Mouse (Mus musculus): Measurements from ENCODE around the gene Arhgef28. TPM values are rescaled to one million over a fixed set of nuclear protein-coding genes. Genes with fewer than 3 reads are reported as not detected.
"Not testable (repeated sequence)": the region's sequence is repeated elsewhere in the genome, so short reads cannot be mapped to it uniquely, and the experiment has no call there.

Arhgef28 gene
- polyA plus RNA-seq, 1 experiment from 2014 or later = 16.7 TPM

DNA sequence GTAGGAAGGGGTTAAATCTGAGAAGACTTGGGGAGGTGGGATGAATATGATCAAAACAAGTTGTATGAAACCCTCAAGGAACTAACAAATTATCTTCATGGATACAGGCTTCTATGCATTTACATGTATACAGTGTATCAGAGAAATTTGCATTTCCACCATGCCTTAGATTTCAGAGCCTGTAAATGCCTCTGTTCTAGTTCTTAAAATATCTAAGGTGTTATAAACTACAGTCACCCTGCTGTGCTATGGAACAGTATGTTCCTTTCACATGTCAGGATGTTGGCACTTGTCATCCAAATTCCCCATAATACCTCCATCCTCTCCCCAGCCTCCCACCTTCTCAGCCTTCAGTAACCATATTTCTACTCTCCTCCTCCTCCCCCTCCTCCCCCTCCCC lies 168.5 kb downstream of the Arhgef28 start:
- Histone ChIP-seq H3K9me3 (replicated peaks) (no peaks in the 10 kb centered on the region), H3K4me3 (no peak overlapping the region), H3K4me1 (no peaks in the 10 kb centered on the region), H3K4me2 (replicated peaks) (no peak overlapping the region), H3K27ac (no peak overlapping the region), H3K9ac (no peak overlapping the region), H3K27me3 (no peaks in the 10 kb centered on the region), H3K36me3 (no peaks in the 10 kb centered on the region)
- ATAC-seq (ENCODE audit: low FRiP score) = no peak

DNA sequence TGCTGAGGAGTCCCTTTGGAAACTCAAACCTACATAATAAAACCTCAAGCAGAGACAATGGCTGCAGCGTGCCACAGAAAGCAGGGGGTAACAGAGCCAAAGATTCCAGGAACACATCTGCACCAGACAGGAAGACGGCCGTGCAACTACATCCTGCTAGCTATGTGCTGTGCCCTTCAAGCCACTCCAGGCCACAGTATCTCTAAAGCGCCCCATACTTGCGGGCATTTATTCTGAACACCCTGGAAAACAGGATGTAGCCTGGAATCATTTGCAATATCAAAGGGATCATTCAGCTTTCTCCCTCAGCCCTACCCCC lies 174.6 kb downstream of the Arhgef28 start:
- Histone ChIP-seq H3K4me1 (peaks cover 5% of the 10 kb centered on the region), H3K27ac (no peak overlapping the region), H3K27me3 (no peaks in the 10 kb centered on the region), H3K36me3 (no peaks in the 10 kb centered on the region), H3K9me3 (replicated peaks) (no peaks in the 10 kb centered on the region), H3K4me3 (peak overlapping the region; percentile 18; the same call in 1 of the 2 replicates), H3K9ac (peak overlapping the region; percentile 32; the same call in 1 of the 2 replicates), H3K4me2 (replicated peaks) (peak overlapping the region; percentile 43)
- ATAC-seq (ENCODE audit: low FRiP score) = 0 out of 2 replicates have a peak, but pooled peaks have one; percentile 42
- WGBS = 22% methylated on average over 5 of the region's 5 CpGs

DNA sequence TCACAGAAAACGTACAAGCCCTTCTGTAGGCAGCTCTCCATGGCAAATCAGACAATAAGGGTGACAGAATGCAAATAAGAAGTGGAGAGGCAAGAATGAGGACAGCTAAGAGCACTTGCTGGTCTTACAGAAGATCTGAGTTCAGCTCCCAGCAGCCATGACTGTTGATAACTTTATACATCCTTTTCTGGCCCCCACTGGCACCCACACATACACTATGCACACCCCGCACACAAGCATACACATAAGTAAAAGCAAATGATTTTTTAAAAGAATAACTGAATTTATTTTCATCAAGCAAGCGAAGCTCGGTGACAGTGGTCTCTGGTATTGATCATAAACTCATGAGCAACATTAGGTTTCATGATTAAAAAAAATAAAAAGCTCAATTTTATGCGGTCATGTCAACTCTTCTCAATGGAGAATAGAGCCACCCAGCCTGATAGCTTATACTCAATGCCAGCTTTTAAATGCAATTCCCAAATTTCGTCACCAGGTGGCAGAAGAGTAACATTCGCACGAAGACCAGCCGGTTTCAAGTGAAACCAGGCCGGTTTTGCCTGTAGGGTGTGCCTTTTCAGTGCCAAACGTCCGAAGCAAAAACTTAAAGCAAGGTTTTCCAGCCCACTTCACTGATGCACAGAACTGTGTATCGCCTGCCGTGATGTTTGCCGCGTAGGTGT lies 175.1 kb downstream of the Arhgef28 start:
- peak; percentile 68 for ATAC-seq (ENCODE audit: low FRiP score)
- Histone ChIP-seq H3K9me3 (replicated peaks) (no peaks in the 10 kb centered on the region), H3K4me2 (replicated peaks) (peak overlapping the region; percentile 43), H3K9ac (peak overlapping the region; percentile 32; the same call in 1 of the 2 replicates), H3K27ac (no peak overlapping the region), H3K4me3 (peak overlapping the region; percentile 18; the same call in 1 of the 2 replicates), H3K4me1 (peaks cover 5% of the 10 kb centered on the region), H3K27me3 (no peaks in the 10 kb centered on the region), H3K36me3 (no peaks in the 10 kb centered on the region)
- 13% methylated on average over 16 of the region's 16 CpGs for WGBS

DNA sequence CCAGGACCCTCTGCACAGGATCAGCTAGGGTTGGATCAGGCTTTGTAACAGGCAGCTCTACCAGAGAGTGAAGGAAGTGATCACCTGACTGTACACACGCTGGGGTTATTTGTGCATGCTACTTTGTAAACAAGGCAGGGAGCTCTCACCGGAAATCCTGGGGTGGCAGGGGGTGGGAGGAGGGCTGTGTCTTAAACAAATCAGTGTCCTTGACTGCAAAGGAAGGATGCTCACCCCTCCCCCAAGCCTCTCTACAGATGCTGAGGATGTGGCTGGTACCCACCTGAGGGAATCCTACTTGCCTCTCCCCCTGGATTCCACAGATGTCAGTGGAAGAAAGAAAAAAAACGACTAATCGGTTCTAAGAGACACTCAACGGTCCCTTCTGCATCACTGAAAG lies 176.2 kb downstream of the Arhgef28 start:
- no peak overlapping the region for H3K9ac ChIP-seq
- H3K4me2 ChIP-seq (replicated peaks) = no peak overlapping the region
- no peaks in the 10 kb centered on the region for H3K27me3 ChIP-seq
- no peak for ATAC-seq (ENCODE audit: low FRiP score)
- peaks cover 5% of the 10 kb centered on the region for H3K4me1 ChIP-seq
- no peaks in the 10 kb centered on the region for H3K9me3 ChIP-seq (replicated peaks)
- no peaks in the 10 kb centered on the region for H3K36me3 ChIP-seq
- no peak overlapping the region for H3K4me3 ChIP-seq
- 14% methylated on average over 5 of the region's 5 CpGs for WGBS
- H3K27ac ChIP-seq = no peak overlapping the region

DNA sequence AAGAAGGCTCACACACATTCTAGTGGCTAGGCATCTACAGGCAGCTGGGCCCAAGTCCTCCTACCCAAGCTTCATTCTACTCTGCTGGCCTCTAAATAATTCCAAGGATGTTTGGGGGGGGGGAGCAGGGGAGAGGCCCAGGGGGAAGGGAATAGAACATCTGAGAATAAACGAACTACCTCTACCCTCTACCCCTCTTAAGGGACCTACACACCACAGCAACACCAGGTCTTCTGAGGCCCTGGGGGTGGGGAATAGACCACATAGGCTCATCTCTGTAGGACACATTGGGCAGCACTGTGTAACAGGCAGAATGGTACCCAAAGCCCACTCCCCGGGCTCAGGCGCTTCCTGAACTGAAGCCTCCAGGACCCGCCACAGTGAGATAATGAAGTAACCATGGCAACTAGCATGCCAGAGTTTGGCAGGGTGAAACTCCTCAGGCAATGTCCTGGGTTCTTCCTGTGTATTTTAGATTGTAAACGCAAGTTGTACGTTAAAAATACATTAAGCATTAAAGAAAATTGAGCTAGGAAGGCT lies 177.5 kb downstream of the Arhgef28 start:
- 33% methylated on average over 6 of the region's 6 CpGs for WGBS
- H3K4me1 ChIP-seq = peaks cover 5% of the 10 kb centered on the region
- H3K9me3 ChIP-seq (replicated peaks) = no peaks in the 10 kb centered on the region
- H3K4me2 ChIP-seq (replicated peaks) = no peak overlapping the region
- H3K27ac ChIP-seq = no peak overlapping the region
- no peaks in the 10 kb centered on the region for H3K27me3 ChIP-seq
- H3K4me3 ChIP-seq = no peak overlapping the region
- H3K9ac ChIP-seq = no peak overlapping the region
- no peak for ATAC-seq (ENCODE audit: low FRiP score)
- no peaks in the 10 kb centered on the region for H3K36me3 ChIP-seq

DNA sequence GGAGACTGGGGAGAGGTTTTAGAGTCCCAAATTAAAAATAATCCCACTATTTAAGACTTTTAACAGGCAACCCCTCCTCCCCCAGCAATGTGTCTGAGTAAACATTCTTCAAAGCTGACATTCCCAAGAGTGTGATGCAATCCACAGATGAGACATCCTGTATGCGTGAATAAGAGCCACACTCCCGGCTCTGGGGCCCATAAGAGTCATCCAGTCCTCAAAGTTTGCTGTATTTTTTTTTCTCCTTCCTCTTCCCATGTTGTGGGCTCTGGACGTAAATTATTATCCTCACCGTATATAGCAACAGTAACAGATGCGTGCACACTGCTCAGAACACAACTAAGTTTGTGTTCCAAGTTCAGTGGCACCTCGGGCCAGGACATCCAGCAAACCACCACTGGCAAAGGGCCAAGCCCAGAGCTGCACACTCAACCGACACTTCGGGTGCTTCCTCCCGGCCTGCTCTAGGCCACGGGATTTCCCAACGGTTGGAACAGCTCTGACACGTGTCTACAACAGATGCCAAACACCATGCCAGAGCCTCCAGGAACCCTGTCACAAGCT lies 178.5 kb downstream of the Arhgef28 start:
- ATAC-seq (ENCODE audit: low FRiP score) = no peak
- Histone ChIP-seq H3K27ac (no peak overlapping the region), H3K27me3 (no peaks in the 10 kb centered on the region), H3K4me2 (replicated peaks) (no peak overlapping the region), H3K9ac (no peak overlapping the region), H3K4me1 (peaks cover 5% of the 10 kb centered on the region), H3K9me3 (replicated peaks) (no peaks in the 10 kb centered on the region), H3K4me3 (no peak overlapping the region), H3K36me3 (no peaks in the 10 kb centered on the region)
- WGBS = 86% methylated on average over 12 of the region's 12 CpGs

DNA sequence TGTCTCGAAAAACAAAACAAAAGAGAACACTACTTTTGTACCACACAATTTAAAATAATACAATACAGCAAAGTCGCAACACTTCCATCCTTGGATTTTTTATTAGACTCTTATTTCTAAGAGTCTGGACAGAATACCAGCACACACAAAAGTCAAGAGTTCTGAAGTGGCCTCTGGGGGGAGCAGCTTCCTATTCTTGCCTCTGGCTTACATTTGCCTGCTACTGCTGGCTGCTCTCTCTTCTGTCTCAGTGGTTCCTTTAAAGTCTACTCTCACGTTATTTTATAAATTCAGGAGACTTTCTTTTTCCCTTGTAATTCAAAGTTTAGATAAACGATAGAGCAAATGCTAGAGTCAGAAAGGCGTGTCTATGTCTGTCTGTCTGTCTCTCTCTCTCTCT lies 179.1 kb downstream of the Arhgef28 start:
- Histone ChIP-seq H3K36me3 (no peaks in the 10 kb centered on the region), H3K9me3 (replicated peaks) (no peaks in the 10 kb centered on the region), H3K4me3 (no peak overlapping the region), H3K27ac (no peak overlapping the region), H3K9ac (no peak overlapping the region), H3K27me3 (no peaks in the 10 kb centered on the region), H3K4me1 (peaks cover 5% of the 10 kb centered on the region), H3K4me2 (replicated peaks) (no peak overlapping the region)
- no peak for ATAC-seq (ENCODE audit: low FRiP score)
- 81% methylated on average over 5 of the region's 5 CpGs for WGBS

DNA sequence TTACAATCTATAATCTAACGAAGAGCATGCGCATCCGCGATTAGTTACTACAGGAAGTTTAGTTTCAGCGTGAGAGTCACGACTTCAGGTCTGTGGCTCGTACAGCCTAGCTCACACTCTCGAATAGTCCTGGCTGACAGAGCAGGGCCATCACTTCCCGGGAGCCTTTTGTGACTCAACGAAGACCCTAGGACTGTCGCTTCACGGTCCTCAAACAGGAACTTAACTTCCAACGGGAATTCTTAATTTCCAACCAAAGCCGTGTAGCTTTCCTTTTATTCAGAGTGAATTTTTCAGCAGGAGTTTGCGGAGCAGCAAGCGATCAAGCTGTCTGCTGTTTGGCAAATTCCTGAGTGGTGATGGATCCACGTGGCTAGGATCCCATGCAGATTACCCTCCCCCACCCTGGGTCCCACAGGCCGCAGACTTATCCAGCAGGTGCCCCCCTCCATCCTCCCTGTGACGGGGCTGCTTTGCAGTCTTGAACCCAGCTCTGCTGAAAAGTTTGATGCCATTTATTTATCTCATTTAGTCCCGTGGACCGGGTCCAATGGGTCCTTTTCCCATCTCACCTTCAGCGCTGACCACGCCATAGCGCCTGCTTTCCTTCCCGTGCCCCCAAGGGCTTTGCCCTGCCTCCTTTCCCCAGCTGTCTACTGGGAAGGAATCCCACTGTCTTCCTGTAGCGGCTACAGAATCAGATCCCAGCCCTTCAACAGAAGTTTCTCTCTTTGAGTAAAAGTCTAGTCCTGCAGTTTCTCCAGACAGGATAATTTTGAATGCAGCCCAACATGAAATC lies 180.3 kb downstream of the Arhgef28 start:
- Histone ChIP-seq H3K4me2 (replicated peaks) (no peak overlapping the region), H3K36me3 (no peaks in the 10 kb centered on the region), H3K27me3 (no peaks in the 10 kb centered on the region), H3K9me3 (replicated peaks) (no peaks in the 10 kb centered on the region), H3K9ac (no peak overlapping the region), H3K27ac (no peak overlapping the region), H3K4me1 (peaks cover 5% of the 10 kb centered on the region), H3K4me3 (no peak overlapping the region)
- 71% methylated on average over 26 of the region's 26 CpGs for WGBS
- ATAC-seq (ENCODE audit: low FRiP score) = no peak

DNA sequence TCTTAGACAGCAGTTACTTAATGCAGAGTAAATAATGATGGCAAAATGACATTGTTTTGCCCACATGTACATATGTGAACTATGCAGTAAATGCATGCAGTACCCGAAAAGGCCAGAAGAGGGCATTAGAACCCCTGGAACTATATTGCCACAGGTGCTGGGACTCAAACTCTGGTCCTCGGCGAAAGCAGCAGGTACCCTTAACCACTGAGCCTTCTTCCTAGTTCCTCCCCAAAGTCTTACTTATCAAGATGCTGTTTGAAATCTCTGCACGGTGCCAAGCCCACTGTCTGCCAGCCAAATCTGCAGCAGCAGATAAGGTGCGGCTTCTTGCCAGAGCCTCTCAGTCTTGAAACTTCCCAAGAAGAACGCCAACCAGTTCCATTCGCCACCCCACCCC lies 181.1 kb downstream of the Arhgef28 start:
- no peak overlapping the region for H3K4me2 ChIP-seq (replicated peaks)
- no peaks in the 10 kb centered on the region for H3K27me3 ChIP-seq
- no peak overlapping the region for H3K4me3 ChIP-seq
- no peaks in the 10 kb centered on the region for H3K36me3 ChIP-seq
- no peaks in the 10 kb centered on the region for H3K9me3 ChIP-seq (replicated peaks)
- no peak overlapping the region for H3K9ac ChIP-seq
- no peak overlapping the region for H3K27ac ChIP-seq
- 82% methylated on average over 7 of the region's 7 CpGs for WGBS
- peaks cover 5% of the 10 kb centered on the region for H3K4me1 ChIP-seq
- ATAC-seq (ENCODE audit: low FRiP score) = no peak

DNA sequence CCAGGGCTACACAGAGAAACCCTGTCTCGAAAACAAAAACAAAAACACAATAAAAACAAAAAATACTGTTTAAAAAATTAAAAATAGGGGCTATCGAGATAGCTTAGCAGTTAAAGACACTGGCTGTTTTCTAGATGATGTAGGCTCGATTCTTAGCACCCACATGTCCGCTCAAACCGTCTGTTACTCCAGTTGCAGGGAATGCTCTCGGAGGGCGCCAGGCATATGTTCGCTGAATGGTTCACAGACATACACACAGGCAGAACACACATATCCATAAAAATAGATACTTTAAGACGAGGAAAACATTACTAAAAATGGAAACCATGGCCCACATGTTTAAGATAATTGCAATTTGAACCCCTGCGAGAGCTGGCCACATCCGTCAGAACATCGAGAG lies 181.6 kb downstream of the Arhgef28 start:
- Histone ChIP-seq H3K4me2 (replicated peaks) (no peak overlapping the region), H3K9ac (no peak overlapping the region), H3K4me1 (peaks cover 5% of the 10 kb centered on the region), H3K36me3 (no peaks in the 10 kb centered on the region), H3K27ac (no peak overlapping the region), H3K27me3 (no peaks in the 10 kb centered on the region), H3K9me3 (replicated peaks) (no peaks in the 10 kb centered on the region), H3K4me3 (no peak overlapping the region)
- ATAC-seq (ENCODE audit: low FRiP score) = no peak
- WGBS = 91% methylated on average over 12 of the region's 12 CpGs

DNA sequence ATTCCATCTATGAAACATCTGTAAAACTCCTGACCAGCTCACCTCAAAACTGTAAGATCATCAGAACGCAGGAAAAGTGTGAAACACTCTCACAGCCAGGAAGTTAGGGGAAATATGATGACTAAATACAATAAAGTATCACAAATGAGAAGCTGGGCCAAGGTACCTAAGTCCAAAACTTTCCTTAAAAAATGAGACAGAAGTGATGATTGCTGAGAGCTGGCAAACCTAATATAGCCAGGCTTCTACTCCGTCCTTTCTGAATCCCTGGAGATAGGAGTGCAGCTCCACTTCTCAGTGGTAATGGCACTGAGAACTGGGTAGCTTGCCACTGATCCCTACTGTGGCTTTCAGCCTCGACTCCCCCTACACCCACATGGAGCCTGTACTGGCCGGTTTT lies 184.3 kb downstream of the Arhgef28 start:
- Histone ChIP-seq H3K4me2 (replicated peaks) (no peak overlapping the region), H3K4me1 (peaks cover 4% of the 10 kb centered on the region), H3K9me3 (replicated peaks) (no peaks in the 10 kb centered on the region), H3K9ac (no peak overlapping the region), H3K27ac (no peak overlapping the region), H3K36me3 (no peaks in the 10 kb centered on the region), H3K27me3 (peaks cover 4% of the 10 kb centered on the region; the same call in 1 of the 2 replicates), H3K4me3 (no peak overlapping the region)
- no peak for ATAC-seq (ENCODE audit: low FRiP score)
- 72% methylated on average over 4 of the region's 4 CpGs for WGBS

DNA sequence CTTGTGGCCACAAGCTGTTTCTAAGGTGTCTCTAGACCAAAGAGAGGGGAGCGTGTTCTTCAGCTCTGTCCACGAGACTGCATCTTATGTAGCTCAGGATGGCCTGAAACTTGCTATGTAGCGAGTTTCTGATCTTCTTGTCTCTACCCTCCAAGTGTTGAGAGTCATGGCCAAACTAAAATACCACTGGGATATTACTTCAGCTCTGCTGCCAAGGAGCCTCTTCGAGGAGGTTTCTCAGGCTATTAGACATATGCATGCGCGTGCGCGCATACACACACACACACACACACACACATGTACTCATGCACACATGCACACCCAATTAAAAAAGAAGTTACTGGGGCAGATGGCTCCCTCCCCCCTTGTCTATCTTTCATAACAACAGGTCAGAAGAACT lies 187.4 kb downstream of the Arhgef28 start:
- H3K27me3 ChIP-seq = peaks cover 18% of the 10 kb centered on the region; the same call in 1 of the 2 replicates
- H3K4me1 ChIP-seq = peaks cover 16% of the 10 kb centered on the region
- ATAC-seq (ENCODE audit: low FRiP score); H3K4me3 ChIP-seq; H3K9ac ChIP-seq; H3K4me2 ChIP-seq (replicated peaks); H3K9me3 ChIP-seq (replicated peaks); H3K36me3 ChIP-seq; H3K27ac ChIP-seq: not testable (repeated sequence)
- WGBS = 94% methylated on average over 8 of the region's 8 CpGs
